Mouse (Mus musculus) cerebellum, postnatal 36 days (tissue): ENCODE data around the gene Gstm2.
"Not testable (repeated sequence)": the region's sequence is repeated elsewhere in the genome, so short reads cannot be mapped to it uniquely, and the experiment has no call there.

ENCODE experiments used
- DNase-seq, 2 experiments: peaks; one replicate each; pipeline ENCODE4 v3.0.0; 2021 to 2022; ENCODE audit warnings: mixed read lengths in 2 of 2

Gstm2 gene

GRCm38 (mm10) chr3:107986041-107986562, at the start of gene Gstm2:
Gstm2 (minus strand) TSS chr3:107986453.
- DNase-seq: no peak

GRCm38 (mm10) chr3:108033156-108033555, 46.9 kb upstream of the Gstm2 start:
- DNase-seq: no peak

GRCm38 (mm10) chr3:108032113-108032512, 45.9 kb upstream of the Gstm2 start:
- no peak for DNase-seq

- DNase-seq: no peak
Observed at GRCm38 (mm10) chr3:108028641-108029365, 42.5 kb upstream of the Gstm2 start.

GRCm38 (mm10) chr3:108026597-108026996, 40.3 kb upstream of the Gstm2 start:
- no peak for DNase-seq

GRCm38 (mm10) chr3:108026049-108026448, 39.8 kb upstream of the Gstm2 start:
- DNase-seq: no peak

- DNase-seq: no peak
Observed at GRCm38 (mm10) chr3:108025318-108025717, 39.1 kb upstream of the Gstm2 start.

- DNase-seq: no peak
Observed at GRCm38 (mm10) chr3:108022650-108023049, 36.4 kb upstream of the Gstm2 start.

- not testable (repeated sequence) for DNase-seq
Observed at GRCm38 (mm10) chr3:108020351-108021022, 34.2 kb upstream of the Gstm2 start.

GRCm38 (mm10) chr3:108019226-108019625, 33.0 kb upstream of the Gstm2 start:
- DNase-seq: not testable (repeated sequence)

- DNase-seq: no peak
Observed at GRCm38 (mm10) chr3:108018190-108018820, 32.1 kb upstream of the Gstm2 start.

- DNase-seq: peak; percentile 83 to 87
Observed at GRCm38 (mm10) chr3:108017473-108018189, 31.4 kb upstream of the Gstm2 start, which contains the start of gene Gstm1. Gstm1 (minus strand) TSS chr3:108017973.

- peak in 1 of 2 experiments; percentile 3 for DNase-seq
Observed at GRCm38 (mm10) chr3:108016468-108016867, 30.2 kb upstream of the Gstm2 start.

- DNase-seq: no peak
Observed at GRCm38 (mm10) chr3:108014974-108015346, 28.7 kb upstream of the Gstm2 start.

- DNase-seq: no peak
Observed at GRCm38 (mm10) chr3:108014098-108014973, 28.1 kb upstream of the Gstm2 start.

GRCm38 (mm10) chr3:108013331-108013871, 27.1 kb upstream of the Gstm2 start:
- no peak for DNase-seq

- no peak for DNase-seq
Observed at GRCm38 (mm10) chr3:108011558-108011957, 25.3 kb upstream of the Gstm2 start.

- no peak for DNase-seq
Observed at GRCm38 (mm10) chr3:108010286-108010685, 24.0 kb upstream of the Gstm2 start.

- DNase-seq: no peak
Observed at GRCm38 (mm10) chr3:108002021-108002420, 15.8 kb upstream of the Gstm2 start.

- no peak for DNase-seq
Observed at GRCm38 (mm10) chr3:107999491-107999890, 13.2 kb upstream of the Gstm2 start.

GRCm38 (mm10) chr3:107998591-107998990, 12.3 kb upstream of the Gstm2 start:
- no peak for DNase-seq
